Mouse (Mus musculus): Measurements from ENCODE around the gene Lrrtm4.

DNA sequence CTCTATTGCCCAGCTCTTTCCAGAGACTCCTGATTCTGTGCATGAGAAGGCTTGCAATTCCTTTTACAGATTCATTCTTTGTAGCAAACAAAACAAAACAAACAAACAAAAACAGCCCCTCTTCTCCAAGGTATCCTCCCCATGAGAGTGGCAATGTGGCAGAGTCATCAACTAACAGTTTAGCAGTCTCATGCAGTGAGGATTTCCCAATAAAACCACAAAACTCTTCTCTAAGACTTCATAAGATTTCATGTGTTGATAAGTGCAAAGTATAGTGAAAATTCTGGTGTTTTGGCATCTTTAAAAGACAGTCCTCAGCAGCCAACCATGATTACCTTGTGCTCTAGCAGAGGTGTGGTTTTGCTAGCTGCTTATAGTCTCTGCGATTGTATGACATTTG, 284.9 kb downstream of the Lrrtm4 start:
- TF ChIP-seq POLR2A (IDR thresholded peaks at IDR 0.05; ENCODE audit: low read depth, low read length) = no peak
- TF ChIP-seq CTCF (conservative IDR thresholded peaks at IDR 0.05; ENCODE audit: insufficient read depth, insufficient read length, low read depth, low read length) = no peak
